Mouse (Mus musculus): ENCODE measurements around the gene Hist1h2bk.

Gene Hist1h2bk

DNA sequence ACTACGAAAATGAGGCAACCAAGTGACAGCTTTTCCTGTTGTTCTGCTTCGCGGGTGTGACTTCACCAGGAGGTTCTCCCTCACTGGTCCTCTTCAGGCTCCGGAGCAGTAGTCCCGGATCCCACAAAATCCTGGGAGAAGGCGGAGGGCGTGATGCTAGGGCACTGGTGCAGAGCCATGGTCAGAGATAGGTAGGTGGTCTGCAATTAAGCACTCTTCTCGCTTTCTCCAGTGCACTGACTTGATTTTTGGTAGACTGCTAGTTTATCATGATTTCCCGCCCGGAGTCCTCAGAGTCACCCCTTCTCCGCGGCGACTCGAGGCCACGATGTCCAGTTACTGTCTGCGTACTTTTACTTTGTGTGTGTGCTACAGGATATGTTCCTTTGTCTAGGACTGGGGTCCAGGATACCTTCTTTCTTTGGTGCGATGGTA, 21.2 kb upstream of the Hist1h2bk start:
- DNase-seq (ENCODE audit: low spot score in 2 of 2), result no peak

DNA sequence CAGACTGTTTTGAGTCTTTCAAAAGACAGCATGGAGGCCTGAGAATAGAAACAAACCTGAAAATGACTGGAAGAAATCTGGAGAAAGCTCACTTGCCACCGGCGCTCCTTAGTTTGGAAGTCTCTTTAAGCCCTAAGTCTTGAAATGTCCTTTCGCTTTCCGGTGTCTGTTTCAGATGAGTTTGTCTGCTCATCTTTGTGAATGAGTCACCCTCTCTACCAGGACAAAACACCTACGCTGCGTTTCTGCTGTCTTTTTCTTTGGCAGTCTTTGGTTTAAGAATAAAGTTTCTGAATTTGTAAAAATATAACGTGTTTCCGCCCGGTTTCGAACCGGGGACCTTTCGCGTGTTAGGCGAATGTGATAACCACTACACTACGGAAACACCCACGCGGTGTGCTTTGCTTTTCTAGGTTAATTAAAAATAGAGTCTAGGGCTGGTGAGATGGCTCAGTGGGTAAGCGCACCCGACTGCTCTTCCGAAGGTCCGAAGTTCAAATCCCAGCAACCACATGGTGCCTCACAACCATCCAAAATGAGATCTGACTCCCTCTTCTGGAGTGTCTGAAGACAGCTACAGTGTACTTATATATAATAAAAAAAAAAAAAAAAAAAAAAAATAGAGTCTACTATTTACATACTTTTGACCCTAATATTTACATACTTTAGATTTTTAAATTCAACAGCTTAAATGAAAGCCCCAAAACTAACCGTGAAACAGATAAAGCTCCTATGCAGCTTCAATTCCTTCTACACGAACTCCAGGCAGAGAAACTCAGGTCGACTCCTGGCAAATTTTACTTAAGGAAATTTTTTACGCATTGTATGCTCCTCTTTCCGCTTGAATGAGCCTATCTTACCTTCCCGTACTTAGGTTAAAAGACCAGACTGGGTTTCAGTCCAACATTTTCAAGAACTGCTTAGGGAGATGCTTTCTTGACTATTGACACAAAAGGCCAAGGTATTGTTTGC, 19.9 kb upstream of the Hist1h2bk start:
- DNase-seq (ENCODE audit: low spot score in 2 of 2), result peak in 1 of 2 experiments; percentile 51

DNA sequence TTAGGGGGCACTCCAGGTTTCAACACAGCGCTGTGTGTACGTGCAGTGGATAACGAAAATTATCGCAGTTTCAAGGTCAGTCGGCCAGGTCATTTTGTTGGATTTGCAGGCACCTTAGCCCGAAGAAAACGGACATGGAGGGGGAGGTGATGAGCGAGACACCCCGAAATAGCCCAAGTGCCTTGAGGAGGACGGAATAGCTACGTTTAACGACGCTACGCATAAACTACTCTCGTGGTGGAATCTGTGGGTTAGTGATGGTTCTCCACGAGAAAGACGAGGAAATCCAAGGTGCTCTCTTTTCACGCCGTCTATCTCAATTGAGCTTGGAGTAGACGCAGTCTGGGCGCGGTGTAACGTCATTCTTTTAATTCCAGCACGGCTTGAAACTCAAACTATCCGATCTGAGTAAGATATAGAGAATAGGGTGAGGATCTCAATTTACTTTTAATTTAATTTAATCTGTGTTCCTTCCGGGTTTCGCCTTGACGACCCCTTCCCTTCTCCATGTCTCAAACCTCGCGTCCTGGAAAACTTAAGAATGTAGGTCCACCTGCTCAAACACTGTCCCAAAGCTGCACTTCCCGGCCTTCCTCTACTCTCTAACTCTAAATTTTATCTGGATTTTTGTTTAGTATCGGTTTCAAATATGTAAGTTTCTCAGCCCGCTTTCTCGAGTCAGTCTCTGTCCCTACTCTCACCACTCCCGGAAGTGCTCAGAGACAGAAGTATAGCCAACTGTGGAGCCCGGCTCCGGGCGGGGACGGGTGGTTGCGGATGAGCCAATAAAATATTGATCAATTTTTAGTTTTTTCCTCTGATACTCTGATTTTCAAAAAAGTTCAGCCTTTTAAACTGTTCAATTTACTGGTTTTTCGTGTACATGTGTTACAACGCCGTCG, 15.5 kb upstream of the Hist1h2bk start:
- DNase-seq (ENCODE audit: low spot score in 2 of 2), result peak in 1 of 2 experiments; percentile 32

DNA sequence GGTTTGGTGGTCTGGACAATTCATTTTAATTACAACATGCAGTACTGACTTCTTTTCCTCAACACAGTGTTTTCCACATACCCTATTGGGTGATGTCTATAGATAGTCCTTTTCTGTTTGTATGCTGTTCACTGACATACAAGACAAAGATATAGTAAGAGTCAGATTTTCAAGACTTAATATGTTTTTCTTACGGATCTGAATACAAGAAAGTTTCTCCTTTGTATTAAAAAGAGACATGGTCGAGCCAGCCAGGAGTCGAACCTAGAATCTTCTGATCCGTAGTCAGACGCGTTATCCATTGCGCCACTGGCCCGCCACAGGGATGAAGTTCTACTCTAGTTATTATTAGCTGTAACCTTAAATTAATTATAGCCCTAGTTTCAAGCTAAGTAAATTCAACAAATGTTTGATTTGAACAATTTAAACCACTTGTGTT, 14.8 kb upstream of the Hist1h2bk start:
- peak; percentile 52 to 63 for DNase-seq (ENCODE audit: low spot score in 2 of 2)

DNA sequence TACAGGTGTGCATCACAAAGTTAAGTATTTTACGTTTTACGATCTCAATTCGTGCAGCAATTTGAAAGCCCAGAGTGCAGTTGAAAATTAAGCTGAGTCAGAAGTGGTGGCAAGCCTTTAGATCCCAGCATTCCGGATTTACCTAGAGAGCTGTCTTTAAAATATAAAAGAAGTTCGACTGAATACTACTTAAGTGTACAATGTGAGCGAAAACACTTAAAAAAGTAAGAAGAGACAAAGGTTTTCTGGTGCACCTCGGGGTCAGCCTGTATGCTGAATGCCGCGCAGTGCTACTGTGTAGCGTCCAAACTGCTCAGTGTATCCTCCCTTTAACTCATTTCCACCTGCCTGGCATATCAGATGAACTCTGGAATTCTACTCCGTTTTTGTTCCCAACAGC, 14.1 kb upstream of the Hist1h2bk start:
- DNase-seq (ENCODE audit: low spot score in 2 of 2), result no peak

DNA sequence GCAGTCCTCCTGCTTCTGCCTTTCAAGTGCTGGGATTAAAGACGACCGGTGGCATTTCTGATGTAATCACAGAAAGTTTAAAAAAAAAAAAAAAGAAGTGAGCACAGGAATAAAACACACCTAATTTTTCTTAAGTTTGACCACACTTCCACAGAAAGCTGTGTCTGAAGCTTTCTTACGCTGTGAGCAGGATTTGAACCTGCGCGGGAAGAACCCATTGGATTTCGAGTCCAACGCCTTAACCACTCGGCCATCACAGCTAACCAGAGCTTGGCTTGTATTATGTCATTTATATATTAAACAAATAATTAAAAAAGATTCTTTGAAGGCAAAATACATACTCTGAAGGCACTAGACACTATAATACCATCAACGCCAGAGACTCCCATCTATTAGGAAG, 13.4 kb upstream of the Hist1h2bk start:
- DNase-seq (ENCODE audit: low spot score in 2 of 2), result peak; percentile 62 to 74

DNA sequence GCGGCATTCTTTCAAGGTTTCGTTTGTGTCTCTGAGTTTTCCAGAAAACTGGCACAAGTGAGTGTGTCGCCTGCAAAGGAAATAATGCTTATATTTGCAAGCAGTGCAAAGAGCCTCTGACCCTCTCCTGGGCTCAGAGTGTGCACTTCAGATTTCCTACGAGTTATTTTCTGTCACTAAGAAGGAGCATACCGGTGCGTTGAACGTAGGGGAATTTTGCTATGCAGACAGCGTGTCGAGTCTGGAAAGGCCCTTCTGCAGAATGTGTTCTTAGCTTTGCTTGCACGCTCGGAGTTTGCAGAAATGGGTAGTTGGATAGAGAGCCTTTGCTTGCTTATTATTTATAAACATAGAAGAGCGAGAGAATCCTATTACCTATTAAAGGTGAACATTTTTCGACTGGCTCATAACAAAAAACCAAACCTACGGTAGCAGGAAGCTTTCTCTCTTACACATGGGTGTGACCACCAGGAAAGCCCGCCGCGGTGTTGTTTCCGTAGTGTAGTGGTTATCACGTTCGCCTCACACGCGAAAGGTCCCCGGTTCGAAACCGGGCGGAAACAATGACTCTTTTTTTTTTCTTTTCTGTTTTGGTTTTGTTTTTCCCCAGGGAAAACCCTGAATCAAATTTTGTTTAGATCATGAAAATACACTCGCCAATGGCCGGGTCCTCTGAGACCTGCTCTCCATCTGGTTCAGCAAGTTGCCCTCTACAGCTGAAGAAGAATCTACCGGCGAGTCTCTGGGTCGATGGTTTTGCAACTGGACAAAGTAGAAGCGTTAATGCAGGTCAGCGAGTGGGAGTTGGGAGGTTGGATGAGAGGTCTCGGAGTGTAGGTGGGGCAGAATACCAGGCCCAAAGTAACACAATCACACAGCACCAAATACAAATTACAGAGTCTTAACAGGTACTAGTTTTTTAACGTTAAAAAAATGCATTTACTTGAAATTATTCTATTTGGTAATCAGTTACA, 9.3 kb upstream of the Hist1h2bk start:
- DNase-seq (ENCODE audit: low spot score in 2 of 2), result peak; percentile 79 to 83

DNA sequence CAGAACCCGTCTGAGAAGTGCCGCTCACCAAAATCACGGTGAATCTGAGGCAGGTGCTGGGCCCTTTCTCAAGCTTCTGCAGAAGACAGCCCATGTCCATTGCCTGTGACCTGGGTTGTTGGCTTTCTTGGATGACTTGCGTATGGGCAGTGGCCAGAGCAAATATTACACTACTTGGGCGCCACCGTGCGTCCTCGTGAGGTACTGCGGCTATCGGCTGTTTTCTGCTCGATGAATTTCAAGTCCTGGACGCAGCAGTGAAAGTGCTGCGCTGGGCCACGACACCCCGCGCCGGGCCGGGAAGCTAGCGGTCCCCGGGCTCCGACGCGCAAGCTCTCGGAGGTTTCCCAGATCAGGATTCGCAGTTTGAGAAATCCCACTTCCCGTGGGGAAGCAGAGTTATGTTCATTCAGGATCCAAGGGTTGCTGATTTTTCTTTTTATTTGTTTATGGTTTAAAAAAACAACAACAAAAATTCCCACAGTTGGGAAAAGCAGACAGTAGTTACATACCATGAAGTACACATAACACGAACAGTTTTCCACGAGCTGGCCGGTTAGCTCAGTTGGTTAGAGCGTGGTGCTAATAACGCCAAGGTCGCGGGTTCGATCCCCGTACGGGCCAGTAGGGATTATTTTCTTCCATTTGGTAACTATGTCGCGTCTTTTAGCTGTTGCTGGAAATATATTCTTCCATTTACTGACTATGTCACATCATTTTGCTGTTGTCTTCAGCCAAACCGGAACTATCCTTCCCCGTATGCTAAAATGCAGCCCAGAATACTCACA, 6.8 kb upstream of the Hist1h2bk start:
- peak; percentile 90 to 95 for DNase-seq (ENCODE audit: low spot score in 2 of 2)

DNA sequence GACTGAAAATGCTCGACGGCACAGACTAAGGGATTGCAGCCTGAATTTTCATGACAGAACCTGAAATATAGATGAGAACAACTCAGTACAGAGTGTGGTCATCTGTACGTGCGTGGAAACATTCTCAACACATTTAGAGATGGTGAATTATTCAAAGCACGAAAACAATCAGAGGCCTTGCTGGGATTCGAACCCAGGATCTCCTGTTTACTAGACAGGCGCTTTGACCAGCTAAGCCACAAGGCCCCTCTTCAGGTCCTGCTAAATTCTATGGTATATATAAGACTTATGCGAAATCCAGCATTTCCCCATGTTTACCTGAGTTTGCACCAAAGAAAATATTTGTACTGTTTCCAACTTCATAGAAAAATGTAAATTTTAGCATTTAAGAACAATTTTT, 5.7 kb upstream of the Hist1h2bk start:
- DNase-seq (ENCODE audit: low spot score in 2 of 2), result no peak

DNA sequence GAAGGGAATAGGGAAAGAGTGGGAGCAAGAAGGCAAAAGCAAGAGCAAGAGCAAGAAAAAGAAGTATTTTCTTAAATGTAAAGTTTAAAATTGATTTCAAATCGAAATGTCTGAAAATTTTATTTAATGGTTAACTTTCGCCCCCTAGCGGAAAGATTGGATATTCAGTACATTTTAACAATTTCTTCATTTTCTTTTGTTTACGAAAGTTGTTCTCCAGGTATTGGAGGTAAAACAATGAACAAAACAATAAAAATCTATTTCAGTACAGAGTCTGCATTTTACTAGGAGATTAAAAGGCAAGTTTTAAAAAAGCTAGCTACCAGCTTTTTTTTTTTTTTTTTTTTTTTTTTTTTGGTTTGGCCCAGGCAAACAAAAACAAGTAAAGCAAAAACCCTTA, 5.2 kb upstream of the Hist1h2bk start:
- DNase-seq (ENCODE audit: low spot score in 2 of 2), result no peak

DNA sequence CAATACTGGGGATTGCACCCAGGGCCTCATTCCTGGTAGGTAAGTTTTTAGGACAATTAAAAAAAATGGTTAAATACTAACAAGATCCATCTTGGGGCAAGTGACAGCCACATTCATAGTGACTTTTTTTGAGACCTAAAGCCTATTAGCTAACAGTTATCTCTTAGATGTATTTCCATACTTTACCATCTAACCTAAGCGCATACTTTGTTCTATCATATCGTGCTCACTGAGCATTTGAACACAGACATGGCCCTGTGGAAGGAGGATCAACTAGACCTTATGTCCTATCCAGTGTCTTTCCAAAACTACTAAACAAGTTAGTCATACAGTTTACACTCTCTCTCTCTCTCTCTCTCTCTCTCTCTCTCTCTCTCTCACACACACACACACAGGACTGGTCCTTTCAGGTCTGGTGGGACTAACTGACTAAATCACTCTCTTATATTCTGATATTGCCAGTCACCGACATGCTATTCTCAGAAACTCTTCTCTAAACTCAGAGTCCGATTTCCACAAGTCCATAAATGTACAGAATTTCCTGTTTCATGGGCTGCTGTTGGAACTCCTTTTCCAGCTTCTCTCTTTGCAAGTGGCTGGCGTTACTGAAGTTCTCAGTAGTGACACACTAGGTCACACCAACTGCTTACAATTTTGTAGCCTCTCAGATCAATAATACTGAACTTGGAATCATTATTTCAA, 1.8 kb upstream of the Hist1h2bk start:
- DNase-seq (ENCODE audit: low spot score in 2 of 2), result no peak

DNA sequence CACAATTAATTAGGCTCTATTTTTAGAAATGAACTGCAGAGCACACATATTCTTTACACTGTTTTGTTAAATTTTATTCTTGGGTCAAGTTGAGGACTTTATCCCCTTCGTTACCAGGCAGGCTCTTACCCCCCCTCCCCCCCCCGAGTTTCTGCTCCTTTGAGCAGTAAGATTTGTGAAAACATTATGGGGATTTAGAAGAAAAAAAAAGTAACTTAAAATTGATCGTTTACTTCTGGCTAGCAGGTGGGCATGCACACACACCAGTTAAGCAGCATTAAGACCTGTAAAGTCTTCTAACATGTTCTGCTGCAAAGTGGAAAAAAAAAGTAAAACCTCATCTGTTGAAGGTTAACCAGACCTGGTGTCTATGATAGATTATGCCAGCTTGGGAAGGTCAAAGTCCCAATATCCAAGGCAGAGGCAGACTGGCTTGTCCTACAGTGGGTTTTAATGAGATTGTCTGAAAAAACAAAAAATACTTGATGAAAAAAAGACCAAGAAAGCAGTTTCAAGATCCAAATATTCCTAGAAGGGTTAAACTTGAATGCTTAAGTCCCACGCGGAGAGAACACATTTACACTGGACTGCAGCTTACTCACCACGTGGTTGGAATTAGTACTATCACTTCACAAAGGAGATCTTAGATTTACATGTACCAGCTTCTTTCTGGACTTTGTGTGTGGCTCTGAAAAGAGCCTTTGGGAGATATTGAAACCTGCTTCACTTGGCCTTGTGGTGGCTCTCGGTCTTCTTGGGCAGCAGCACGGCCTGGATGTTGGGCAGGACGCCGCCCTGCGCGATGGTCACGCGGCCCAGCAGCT, 1.0 kb upstream of the Hist1h2bk start:
- DNase-seq (ENCODE audit: low spot score in 2 of 2), result no peak

DNA sequence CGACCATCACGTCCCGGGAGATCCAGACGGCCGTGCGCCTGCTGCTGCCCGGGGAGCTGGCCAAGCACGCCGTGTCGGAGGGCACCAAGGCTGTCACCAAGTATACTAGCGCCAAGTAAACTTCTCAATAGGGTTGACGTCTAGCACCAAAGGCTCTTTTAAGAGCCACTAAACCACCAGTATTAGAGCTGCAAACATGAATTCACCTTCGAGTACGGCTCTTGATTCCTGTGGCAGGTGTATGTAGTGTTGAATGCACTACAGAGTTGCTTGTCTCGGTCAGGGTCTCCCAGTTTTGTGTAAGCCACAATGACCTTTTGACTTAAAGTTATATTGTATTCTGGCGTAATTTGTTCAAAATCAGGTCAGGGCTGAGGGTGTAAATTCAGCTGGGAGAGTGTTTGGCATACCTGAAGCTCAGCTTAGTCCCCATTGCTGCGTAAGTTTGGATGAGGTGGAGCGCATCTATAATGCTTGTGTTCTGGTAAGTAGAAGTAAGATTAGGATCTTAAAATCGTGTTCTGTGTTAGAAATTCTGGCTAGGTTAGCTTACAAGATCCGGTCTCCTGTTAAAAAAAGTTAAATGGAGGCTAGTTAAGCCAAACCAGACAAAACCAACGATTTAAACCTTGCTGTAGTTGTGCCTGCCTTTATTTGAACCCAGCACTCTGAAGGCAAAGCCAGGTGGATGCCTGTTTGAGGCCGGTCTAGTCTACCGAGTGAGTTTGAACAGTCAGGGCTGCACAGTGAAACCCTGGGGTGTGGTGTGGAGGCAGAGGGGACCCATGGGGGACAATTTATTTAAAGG, 683 bp downstream of the Hist1h2bk start:
- DNase-seq (ENCODE audit: low spot score in 2 of 2), result no peak

DNA sequence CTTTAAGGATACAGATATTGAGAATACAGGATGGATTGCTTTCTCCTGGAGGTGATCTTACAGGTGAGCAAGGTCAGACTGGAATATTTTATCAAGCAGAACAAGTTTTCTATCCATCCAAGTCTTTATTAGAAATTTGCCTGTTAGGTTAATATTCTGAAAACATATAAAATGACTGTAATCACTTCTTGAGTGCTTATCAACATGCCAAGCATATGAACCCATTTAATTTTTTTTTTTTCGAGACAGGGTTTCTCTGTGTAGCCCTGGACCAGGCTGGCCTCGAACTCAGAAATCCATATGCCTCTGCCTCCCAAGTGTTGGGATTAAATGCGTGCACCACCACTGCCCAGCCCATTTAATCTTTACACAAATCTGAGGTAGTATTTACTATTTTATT, 1.3 kb downstream of the Hist1h2bk start:
- no peak for DNase-seq (ENCODE audit: low spot score in 2 of 2)

DNA sequence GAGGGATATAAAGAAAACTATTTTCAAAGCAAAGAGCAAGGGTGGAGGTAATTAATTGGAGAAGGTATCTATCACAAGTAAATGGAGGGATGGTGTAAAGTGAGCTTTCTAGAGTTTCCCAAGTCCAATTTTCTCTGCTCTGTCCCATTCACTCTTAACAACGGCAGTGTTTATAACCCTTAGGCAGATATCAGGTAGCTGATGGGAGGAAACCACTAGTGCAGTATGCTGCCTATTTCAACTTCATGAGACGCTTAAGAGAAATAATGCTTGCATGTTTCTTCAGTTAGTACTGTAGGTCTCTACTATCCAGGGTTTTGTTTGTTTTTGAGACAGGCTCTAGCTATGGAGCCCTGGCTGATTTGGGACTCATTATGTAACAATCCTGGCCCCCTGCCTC, 1.7 kb downstream of the Hist1h2bk start:
- DNase-seq (ENCODE audit: low spot score in 2 of 2), result no peak

DNA sequence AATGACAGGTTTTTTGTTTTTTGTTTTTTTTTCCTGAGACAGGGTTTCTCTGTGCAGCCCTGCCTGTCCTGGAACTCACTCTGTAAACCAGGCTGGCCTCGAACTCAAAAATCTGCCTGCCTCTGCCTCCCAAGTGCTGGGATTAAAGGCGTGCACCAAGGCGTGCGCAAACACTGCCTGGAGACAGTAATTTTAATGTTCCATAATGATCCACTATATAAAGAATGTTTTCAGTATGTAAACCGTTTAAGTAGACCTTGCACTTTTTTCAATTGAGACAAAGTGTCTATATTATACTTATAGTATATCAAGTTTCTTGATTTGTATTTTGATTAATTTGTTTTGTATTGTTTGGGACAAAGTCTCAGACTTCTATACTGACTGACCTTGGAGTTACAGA, 3.7 kb downstream of the Hist1h2bk start:
- no peak for DNase-seq (ENCODE audit: low spot score in 2 of 2)

DNA sequence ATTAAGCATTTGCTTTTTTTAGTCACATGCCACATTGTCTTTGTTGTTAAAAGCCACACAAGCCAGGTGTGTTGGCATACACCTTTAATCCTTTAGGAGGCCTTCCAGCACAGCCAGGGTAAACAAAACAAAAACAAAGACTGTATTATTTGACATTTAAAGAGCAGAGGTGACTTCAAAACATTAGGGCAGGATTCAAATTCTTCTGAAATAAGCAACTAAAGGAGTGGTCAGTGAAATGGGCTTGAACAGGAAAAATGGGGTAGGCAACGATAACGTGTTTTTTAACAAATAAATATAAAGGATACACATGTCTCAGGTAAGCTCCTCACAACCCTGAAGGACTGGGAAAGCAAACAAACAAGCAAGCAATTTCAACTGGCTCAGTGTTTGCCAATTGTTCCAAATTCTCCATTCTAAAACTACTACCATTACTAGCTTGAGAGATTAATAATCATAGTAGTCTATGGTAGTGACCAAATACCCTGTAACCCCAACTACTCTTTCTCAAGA, 4.3 kb downstream of the Hist1h2bk start:
- DNase-seq (ENCODE audit: low spot score in 2 of 2), result no peak

Measured in urinary bladder, postnatal 36 days (tissue).